Mouse (Mus musculus) lung, embryonic 16.5 days (tissue): ENCODE measurements around the gene Katnal1. TPM values are rescaled to one million over a fixed set of nuclear protein-coding genes. Genes with fewer than 3 reads are reported as not detected.

Experiments used
- ATAC-seq: fragments of 200-750 bp; cut with Nextera tagmentation; 2 replicates; pipeline ENCODE4 v1.8.0; 2017; ENCODE audit warnings: low read depth, mild to moderate bottlenecking, moderate library complexity
- H3K27ac ChIP-seq: fragments of 300-500 bp; sonication (generic); 2 replicates; pipeline ENCODE4 v1.5.1; 2014; ENCODE audit warnings: mild to moderate bottlenecking, control low read depth, low read length
- H3K27me3 ChIP-seq: fragments of 300-500 bp; sonication (generic); 2 replicates; pipeline ENCODE4 v1.6.1; 2014; ENCODE audit warnings: low read depth, low read length, mixed read lengths; ENCODE audit not compliant: control insufficient read depth, insufficient read depth
- H3K36me3 ChIP-seq: fragments of 300-500 bp; sonication (generic); 2 replicates; pipeline ENCODE4 v1.6.1; 2014; ENCODE audit warnings: low read length; ENCODE audit not compliant: control insufficient read depth, insufficient read depth
- H3K4me1 ChIP-seq: fragments of 300-500 bp; sonication (generic); replicated peaks from 2 replicates; pipeline ENCODE4 v1.6.1; 2014; ENCODE audit warnings: low read length, mixed read lengths; ENCODE audit not compliant: control insufficient read depth, insufficient read depth
- H3K4me2 ChIP-seq: fragments of 300-500 bp; sonication (generic); 2 replicates; pipeline ENCODE4 v1.6.1; 2014; ENCODE audit warnings: low read depth, low read length, control low read depth
- H3K4me3 ChIP-seq: fragments of 300-500 bp; sonication (generic); 2 replicates; pipeline ENCODE4 v1.5.1; 2014; ENCODE audit warnings: mild to moderate bottlenecking, low read length, control low read depth
- H3K9ac ChIP-seq: fragments of 300-500 bp; sonication (generic); 2 replicates; pipeline ENCODE4 v1.6.1; 2014; ENCODE audit warnings: low read length, control low read depth
- H3K9me3 ChIP-seq: fragments of 300-500 bp; sonication (generic); 2 replicates; pipeline ENCODE4 v1.6.1; 2016; ENCODE audit warnings: low read length; ENCODE audit not compliant: control insufficient read depth
- WGBS: fragments of 180-500 bp; shearing (Covaris S2); extraction: QIAGEN DNeasy Blood & Tissue Kit; methylation state at CpG from one replicate; pipeline ENCODE4 v1.1.7; 2014; 5-methylcytosine and 5-hydroxymethylcytosine counted together
- polyA plus RNA-seq: library from polyadenylated mRNA; unstranded; fragments of >200 nt; fragmentation: Nextera tagmentation; extraction: Ambion mirVana; gene quantifications from 2 replicates; pipeline ENCODE4 v1.2.1, GENCODE M21; 2015

The Katnal1 gene
- 11.0 and 11.7 TPM in 2 replicates for polyA plus RNA-seq

DNA sequence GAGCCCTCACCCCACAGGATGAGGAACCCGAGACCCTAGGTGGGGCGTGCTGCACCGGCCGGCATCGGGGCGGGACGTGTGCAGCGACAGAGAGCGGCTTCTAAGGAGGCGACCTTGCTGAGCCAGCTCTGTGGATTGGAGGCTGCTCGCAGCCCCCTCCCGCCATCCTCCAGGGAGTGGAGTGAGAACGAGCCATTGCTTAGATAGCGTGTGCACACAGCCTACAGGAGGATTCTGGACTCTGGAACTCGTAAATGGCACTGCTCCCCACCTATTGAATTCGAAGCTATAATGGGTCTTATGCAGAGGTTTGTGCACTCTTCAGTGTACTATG lies at the start of gene Katnal1:
TSS of gene Katnal1 (minus strand) at position 205 of the 334 bp plus-strand sequence.
- Histone ChIP-seq H3K4me2 (peak within 1 kb of the TSS; percentile 79), H3K4me3 (peak within 1 kb of the TSS; percentile 90), H3K27me3 (no peaks in the 10 kb centered on the region), H3K36me3 (peaks cover 4% of the 10 kb centered on the region; the same call in 1 of the 2 replicates), H3K9me3 (no peaks in the 10 kb centered on the region), H3K4me1 (peaks cover 12% of the 10 kb centered on the region), H3K9ac (peak within 1 kb of the TSS; percentile 90), H3K27ac (peak within 1 kb of the TSS; percentile 92)
- no peak for ATAC-seq
- WGBS: 1% methylated on average over 16 of the region's 16 CpGs

DNA sequence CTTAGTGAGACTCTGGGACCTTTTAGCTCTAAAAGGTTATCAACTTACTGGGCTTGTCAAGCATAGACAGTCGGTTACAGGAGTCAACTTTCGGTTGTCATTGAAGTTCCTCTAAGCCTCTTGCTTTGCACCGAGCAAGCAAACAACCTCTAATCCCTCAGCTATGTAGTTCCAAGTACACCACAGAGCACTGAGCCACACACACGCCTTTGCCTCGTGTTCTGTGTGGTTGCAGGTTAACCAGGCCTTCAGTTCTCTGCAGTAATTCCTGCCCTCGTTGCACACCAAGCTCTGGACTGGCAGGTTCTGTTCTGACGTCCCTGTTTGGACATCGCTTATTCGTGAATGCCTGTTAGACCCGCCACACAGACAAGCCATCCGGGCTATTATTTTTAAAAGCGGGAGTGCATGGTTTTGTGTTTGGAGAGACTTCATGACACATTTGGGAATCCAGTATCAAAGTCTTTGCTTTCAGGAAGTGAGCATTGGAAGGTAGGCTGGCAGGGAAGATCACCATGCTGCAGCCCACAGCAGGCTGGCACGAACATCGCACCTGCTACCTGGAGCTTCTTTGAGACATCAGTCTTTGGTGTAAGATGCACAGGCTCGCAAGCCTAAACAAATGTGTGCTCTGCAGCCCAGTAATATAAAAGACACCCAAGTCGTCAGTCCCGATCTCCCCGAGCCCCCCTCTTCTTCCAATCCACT lies 49.5 kb upstream of the Katnal1 start:
- peaks cover 6% of the 10 kb centered on the region for H3K4me1 ChIP-seq
- no peak overlapping the region for H3K9ac ChIP-seq
- H3K27me3 ChIP-seq: no peaks in the 10 kb centered on the region
- peaks cover under 1% of the 10 kb centered on the region; the same call in 1 of the 2 replicates for H3K9me3 ChIP-seq
- 45% methylated on average over 18 of the region's 18 CpGs for WGBS
- peak overlapping the region; percentile 74 for H3K27ac ChIP-seq
- no peak for ATAC-seq
- no peaks in the 10 kb centered on the region for H3K36me3 ChIP-seq
- no peak overlapping the region for H3K4me3 ChIP-seq
- no peak overlapping the region for H3K4me2 ChIP-seq

DNA sequence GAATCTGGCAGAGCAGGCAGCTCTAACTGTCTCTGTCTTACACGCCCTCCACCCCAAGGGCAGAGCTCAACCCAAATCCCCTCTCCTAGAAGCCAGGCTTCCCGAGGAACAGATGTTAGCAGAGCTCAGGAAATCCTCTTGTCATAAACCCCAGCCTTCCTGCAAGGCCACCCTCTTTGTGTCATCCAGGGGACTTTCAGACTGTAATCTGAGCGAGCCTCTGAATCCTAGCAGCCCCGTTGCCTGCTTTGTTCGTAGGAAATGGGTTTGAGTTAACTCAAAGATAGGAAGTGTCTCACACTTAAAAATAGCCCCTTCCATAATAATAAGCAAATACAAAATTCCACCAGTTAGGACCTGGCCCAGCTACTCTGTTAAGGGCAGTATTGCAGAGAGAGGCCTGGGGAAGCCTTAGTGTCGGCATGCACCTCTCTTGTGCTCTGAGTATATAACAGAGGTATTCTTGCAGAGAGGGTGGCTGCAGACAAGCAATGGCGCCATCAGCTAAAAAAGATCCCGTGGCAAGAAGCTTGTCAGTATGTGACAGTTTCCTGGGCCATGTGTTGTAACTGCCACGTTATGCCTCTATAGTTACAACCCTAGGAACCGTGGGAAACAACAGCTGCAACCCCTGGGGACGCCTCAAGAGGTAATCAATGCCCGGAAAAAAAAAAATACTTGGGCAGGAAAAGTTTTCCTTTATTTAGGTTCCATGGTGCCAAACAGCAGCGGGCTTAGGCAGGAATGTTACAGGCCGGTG lies 48.8 kb upstream of the Katnal1 start:
- peak; percentile 84 for ATAC-seq
- Histone ChIP-seq H3K4me3 (no peak overlapping the region), H3K27ac (peak overlapping the region; percentile 74), H3K36me3 (no peaks in the 10 kb centered on the region), H3K9me3 (no peaks in the 10 kb centered on the region), H3K27me3 (no peaks in the 10 kb centered on the region), H3K4me1 (peaks cover 9% of the 10 kb centered on the region), H3K9ac (peak overlapping the region; percentile 21; the same call in 1 of the 2 replicates), H3K4me2 (0 out of 2 replicates have a peak overlapping the region, but pooled peaks have one; percentile 2)
- WGBS: 19% methylated on average over 14 of the region's 14 CpGs

DNA sequence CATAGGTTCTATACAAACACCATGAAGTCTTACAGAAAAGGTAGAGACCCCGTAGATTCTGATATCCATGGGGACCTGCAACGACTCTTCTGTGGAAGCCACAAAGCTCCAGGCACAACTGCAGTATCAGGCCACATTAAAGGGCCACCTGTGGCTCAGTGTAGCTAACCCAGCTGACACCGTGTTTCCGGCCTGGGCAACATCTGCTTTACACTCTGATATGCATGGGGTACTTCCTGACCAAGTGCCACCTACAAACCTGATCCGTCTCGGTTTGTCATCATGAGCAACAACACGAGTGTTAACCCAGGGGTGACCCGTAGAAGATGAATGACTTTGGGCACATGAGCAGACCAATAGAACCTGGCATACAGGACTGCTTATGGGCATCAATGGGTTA lies 47.8 kb upstream of the Katnal1 start:
- Histone ChIP-seq H3K36me3 (no peaks in the 10 kb centered on the region), H3K4me3 (no peak overlapping the region), H3K4me1 (peaks cover 10% of the 10 kb centered on the region), H3K9me3 (no peaks in the 10 kb centered on the region), H3K27ac (0 out of 2 replicates have a peak overlapping the region, but pooled peaks have one; percentile 9), H3K4me2 (no peak overlapping the region), H3K27me3 (no peaks in the 10 kb centered on the region), H3K9ac (no peak overlapping the region)
- ATAC-seq: no peak
- WGBS: 80% methylated on average over 8 of the region's 8 CpGs

DNA sequence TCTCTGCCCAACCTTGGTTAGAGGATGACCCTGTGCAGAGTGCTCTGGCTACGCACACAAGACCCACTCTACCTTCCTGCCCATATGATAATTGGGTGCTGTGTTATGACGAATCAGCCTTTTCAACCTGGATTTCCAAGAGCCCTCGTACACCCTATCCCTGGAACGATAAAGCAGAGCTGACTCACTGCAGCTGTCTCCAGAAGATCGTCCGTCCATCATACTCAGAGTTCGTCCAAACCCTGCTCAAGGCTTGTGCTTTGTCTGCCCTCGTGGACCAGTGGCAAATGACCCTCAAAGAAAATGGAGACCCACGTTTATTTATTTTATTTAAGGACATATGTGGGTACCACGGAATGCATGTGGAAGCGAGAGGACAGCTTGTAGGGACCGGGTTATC lies 45.9 kb upstream of the Katnal1 start:
- Histone ChIP-seq H3K9me3 (no peaks in the 10 kb centered on the region), H3K27ac (no peak overlapping the region), H3K27me3 (no peaks in the 10 kb centered on the region), H3K36me3 (no peaks in the 10 kb centered on the region), H3K4me2 (no peak overlapping the region), H3K9ac (no peak overlapping the region), H3K4me1 (peaks cover 10% of the 10 kb centered on the region), H3K4me3 (no peak overlapping the region)
- 84% methylated on average over 12 of the region's 12 CpGs for WGBS
- ATAC-seq: no peak

DNA sequence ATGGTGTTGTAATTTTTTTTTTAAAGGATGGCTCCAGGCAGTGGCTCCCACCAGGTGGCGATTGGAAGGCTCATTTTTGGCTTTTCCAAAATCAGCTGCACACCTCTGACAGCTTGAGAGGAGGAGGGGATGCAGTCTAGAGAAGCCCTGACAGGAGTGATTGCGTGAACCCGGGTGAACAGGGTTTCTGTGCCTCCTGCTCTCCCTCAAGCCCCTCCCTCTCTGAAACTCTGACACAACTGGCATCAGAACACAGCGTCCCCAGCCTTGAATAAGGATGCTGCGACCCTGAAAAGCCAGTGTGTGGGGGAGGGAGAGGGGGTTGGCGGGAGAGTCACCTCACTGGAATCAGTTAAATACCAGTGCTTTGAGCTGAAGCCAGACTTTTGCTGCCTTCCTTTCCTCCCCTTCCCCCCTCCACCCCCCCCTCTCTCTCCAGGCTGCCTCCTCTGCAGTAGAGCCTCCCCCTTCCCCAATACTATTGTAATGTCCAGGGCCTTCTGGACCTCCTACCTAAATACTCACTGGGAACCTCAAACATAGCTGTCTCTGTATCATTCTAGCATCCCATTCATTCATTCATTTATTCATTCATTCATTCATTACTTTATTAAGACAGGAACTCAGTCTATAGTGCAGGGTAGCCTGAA lies 44.0 kb upstream of the Katnal1 start:
- Histone ChIP-seq H3K27me3 (no peaks in the 10 kb centered on the region), H3K27ac (no peak overlapping the region), H3K36me3 (no peaks in the 10 kb centered on the region), H3K9ac (no peak overlapping the region), H3K9me3 (no peaks in the 10 kb centered on the region), H3K4me3 (no peak overlapping the region), H3K4me2 (no peak overlapping the region), H3K4me1 (peaks cover 19% of the 10 kb centered on the region)
- no peak for ATAC-seq
- WGBS: 6% methylated on average over 6 of the region's 6 CpGs

DNA sequence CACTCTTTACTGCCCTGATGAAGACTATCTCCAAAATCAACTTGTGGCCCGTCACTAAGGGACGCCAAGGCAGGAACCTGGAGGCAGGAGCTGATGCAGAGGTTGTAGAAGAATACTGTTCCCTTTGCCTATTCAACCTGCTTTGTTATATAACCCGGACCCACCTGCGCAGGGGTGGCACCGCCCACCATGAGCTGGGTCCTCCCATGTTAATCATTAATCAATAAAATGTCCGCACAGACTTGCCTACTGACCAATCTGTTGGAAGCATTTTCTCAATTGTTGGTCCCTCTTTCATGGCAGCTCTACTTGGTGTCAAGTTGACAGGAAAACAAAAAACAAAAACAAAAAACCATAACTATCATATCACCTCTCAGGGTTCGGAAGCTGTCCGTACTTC lies 43.0 kb upstream of the Katnal1 start:
- Histone ChIP-seq H3K27me3 (no peaks in the 10 kb centered on the region), H3K4me3 (no peak overlapping the region)

DNA sequence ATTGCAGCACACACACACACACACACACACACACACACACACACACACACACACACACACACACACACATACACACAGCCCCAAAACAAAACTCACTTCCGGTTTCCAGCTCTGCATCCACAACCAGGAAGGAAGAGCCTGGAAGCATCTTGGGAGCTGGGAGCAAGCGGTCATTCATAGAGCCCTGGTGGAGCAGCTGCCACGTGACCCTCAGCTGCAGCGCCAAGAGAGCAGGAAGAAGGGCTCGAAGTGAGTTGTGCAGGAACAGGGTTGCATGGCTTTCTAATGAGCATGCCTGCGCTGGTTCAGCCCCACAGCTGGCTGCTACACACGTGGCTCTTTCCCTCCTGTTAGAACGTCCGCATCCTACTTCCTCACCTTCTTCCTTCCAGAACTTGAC lies 40.5 kb upstream of the Katnal1 start:
- Histone ChIP-seq H3K27me3 (no peaks in the 10 kb centered on the region), H3K4me1 (peaks cover 33% of the 10 kb centered on the region), H3K36me3 (no peaks in the 10 kb centered on the region), H3K4me2 (no peak overlapping the region), H3K9ac (no peak overlapping the region), H3K4me3 (no peak overlapping the region), H3K27ac (no peak overlapping the region), H3K9me3 (no peaks in the 10 kb centered on the region)
- 24% methylated on average over 9 of the region's 9 CpGs for WGBS
- peak; percentile 53 for ATAC-seq

More for the DNA sequence above, 43.0 kb upstream of the Katnal1 start:
- Histone ChIP-seq H3K4me1 (peaks cover 13% of the 10 kb centered on the region), H3K36me3 (no peaks in the 10 kb centered on the region), H3K27ac (no peak overlapping the region), H3K4me2 (no peak overlapping the region), H3K9ac (no peak overlapping the region), H3K9me3 (no peaks in the 10 kb centered on the region)
- no peak for ATAC-seq
- 80% methylated on average over 8 of the region's 8 CpGs for WGBS

DNA sequence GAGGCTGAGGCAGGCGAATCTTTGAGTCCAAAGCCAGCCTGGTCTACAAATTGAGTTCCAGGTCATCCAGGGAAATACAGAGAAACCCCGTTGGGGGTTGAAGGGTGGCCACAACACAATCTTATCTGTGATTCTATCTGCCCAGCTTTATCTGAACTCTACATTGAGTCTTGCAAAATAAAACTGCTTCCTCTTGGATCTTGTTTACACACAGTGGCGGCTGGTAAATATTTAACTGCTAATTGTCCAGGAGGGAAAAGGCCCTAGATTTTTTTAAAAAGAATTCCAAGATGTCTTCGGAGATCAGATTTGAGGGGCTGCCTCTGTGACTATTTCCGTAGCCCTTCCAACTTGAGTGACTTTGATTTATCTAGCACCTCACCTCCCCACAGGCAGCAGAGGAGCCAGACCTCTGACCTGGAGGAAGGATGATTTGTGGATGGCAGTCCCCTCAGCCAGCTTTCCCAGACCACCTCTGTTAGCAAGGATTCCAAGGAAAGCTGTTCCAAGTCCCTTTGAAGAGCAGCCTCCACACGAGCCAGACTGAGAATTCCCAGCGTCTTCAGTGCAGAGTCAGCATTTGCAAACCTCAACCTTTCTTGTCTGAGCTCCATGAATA lies 39.9 kb upstream of the Katnal1 start:
- H3K4me2 ChIP-seq: no peak overlapping the region
- 37% methylated on average over 7 of the region's 7 CpGs for WGBS

More for the DNA sequence above, 39.9 kb upstream of the Katnal1 start:
- no peaks in the 10 kb centered on the region for H3K36me3 ChIP-seq
- peaks cover 35% of the 10 kb centered on the region for H3K4me1 ChIP-seq
- peak overlapping the region; percentile 59; the same call in 1 of the 2 replicates for H3K27ac ChIP-seq
- no peaks in the 10 kb centered on the region for H3K27me3 ChIP-seq
- no peak for ATAC-seq
- H3K4me3 ChIP-seq: no peak overlapping the region
- H3K9me3 ChIP-seq: no peaks in the 10 kb centered on the region
- H3K9ac ChIP-seq: no peak overlapping the region
